Comparison of ENCODE assay signal across 25 mouse cellular contexts in genomic region chr15:38143495-38143894, GRCm38 (mm10).
A peak's percentile ranks its signal among the peaks of the same experiment; 100 is the strongest.
DNase-seq lines count a peak whose midpoint lies in the region; ATAC-seq and TF ChIP-seq lines count a peak whose summit lies in the region.
"Had no signal": no experiment of that assay in that cellular context is flagged by ENCODE, and none has a peak within 500 bp of the region (broad histone marks: within the 10 kb centered on the region; RNA-seq: fewer than 3 reads in every experiment).

No protein-coding gene starts in this region.

- no peak overlapping the region for H3K4me3 ChIP-seq in heart, embryonic 10.5 days
- no peak overlapping the region for H3K4me3 ChIP-seq in liver, embryonic 14.5 days (ENCODE audit: insufficient read depth in 1 of 2, low read depth in 2 of 2, low read length in 2 of 2)
- H3K4me3 ChIP-seq: embryonic facial prominence, embryonic 15.5 days; forebrain, embryonic 13.5 days; heart, adult 2 months; heart, embryonic 15.5 days; limb, embryonic 12.5 days; midbrain, embryonic 12.5 days; neural tube, embryonic 15.5 days had no signal

- WGBS in heart, embryonic 10.5 days, result 74% methylated on average over 2 of the region's 2 CpGs
- WGBS in liver, embryonic 14.5 days (ENCODE audit: insufficient replicate concordance), result 33% methylated on average over 2 of the region's 2 CpGs

- peak; percentile 75 for DNase-seq in heart, adult 11 months
- no peak for DNase-seq in heart, embryonic 10.5 days (ENCODE audit: low spot score)
- peak; percentile 61 for DNase-seq in ZHBTc4 (ENCODE audit: low read depth, low spot score)
- DNase-seq in liver, embryonic 14.5 days (ENCODE audit: low read depth in 3 of 3, low spot score in 3 of 3), result peak; percentile 24 to 58 (median 49)
- no peak for DNase-seq in kidney, postnatal 10 days
- no peak for DNase-seq in adrenal gland, postnatal 4 days (ENCODE audit: low spot score in 2 of 2)
- no peak for DNase-seq in gastrocnemius, postnatal 10 days
- DNase-seq: adrenal gland, adult 2 months; cerebellum, adult 9-10 months; gastrocnemius, postnatal 14 days; heart, adult 2 months; heart, postnatal 36 days; kidney, adult 9 months; kidney, postnatal 36 days; lung, adult 2 months; lung, postnatal 14 days; thymus, postnatal 25 days had no signal

- no peaks in the 10 kb centered on the region for H3K27me3 ChIP-seq in heart, embryonic 10.5 days (ENCODE audit: insufficient read depth, poor library complexity, severe bottlenecking)
- H3K27me3 ChIP-seq in liver, embryonic 14.5 days (ENCODE audit: control insufficient read depth, insufficient read depth, low read length), result no peaks in the 10 kb centered on the region
- H3K27me3 ChIP-seq: embryonic facial prominence, embryonic 15.5 days; forebrain, embryonic 13.5 days; heart, embryonic 15.5 days; limb, embryonic 12.5 days; midbrain, embryonic 12.5 days; neural tube, embryonic 15.5 days had no signal

- no peaks in the 10 kb centered on the region for H3K36me3 ChIP-seq in heart, embryonic 10.5 days
- H3K36me3 ChIP-seq in liver, embryonic 14.5 days (replicated peaks; ENCODE audit: control insufficient read depth, insufficient read depth, low read depth), result no peaks in the 10 kb centered on the region
- H3K36me3 ChIP-seq: embryonic facial prominence, embryonic 15.5 days; heart, embryonic 15.5 days; limb, embryonic 12.5 days; midbrain, embryonic 12.5 days; neural tube, embryonic 15.5 days had no signal

- no peaks in the 10 kb centered on the region for H3K9me3 ChIP-seq in heart, embryonic 10.5 days
- H3K9me3 ChIP-seq in liver, embryonic 14.5 days (ENCODE audit: control insufficient read depth, low read length), result no peaks in the 10 kb centered on the region
- H3K9me3 ChIP-seq: embryonic facial prominence, embryonic 15.5 days; heart, embryonic 15.5 days; neural tube, embryonic 15.5 days had no signal

- TF ChIP-seq CTCF in liver, embryonic 14.5 days (IDR thresholded peaks at IDR 0.05; ENCODE audit: low read depth), result no peak

- peak; percentile 81 for ATAC-seq in erythroid progenitor cell, adult 5-6 weeks (replicated peaks; ENCODE audit: low FRiP score, poor library complexity, severe bottlenecking)
- ATAC-seq in liver, embryonic 14.5 days (ENCODE audit: insufficient read depth), result peak; percentile 95
- ATAC-seq: forebrain, embryonic 13.5 days had no signal

- H3K9ac ChIP-seq in liver, embryonic 14.5 days (replicated peaks), result no peak overlapping the region
- H3K9ac ChIP-seq: embryonic facial prominence, embryonic 15.5 days; forebrain, embryonic 13.5 days; heart, embryonic 15.5 days; hindbrain, embryonic 14.5 days; limb, embryonic 12.5 days; midbrain, embryonic 12.5 days; neural tube, embryonic 15.5 days had no signal

- H3K27ac ChIP-seq in heart, embryonic 10.5 days, result no peak overlapping the region
- peak overlapping the region; percentile 63 for H3K27ac ChIP-seq in liver, embryonic 14.5 days
- H3K27ac ChIP-seq: embryonic facial prominence, embryonic 15.5 days; forebrain, embryonic 13.5 days; heart, adult 2 months; heart, embryonic 15.5 days; hindbrain, embryonic 14.5 days; limb, embryonic 12.5 days; midbrain, embryonic 12.5 days; neural tube, embryonic 15.5 days had no signal

- H3K4me1 ChIP-seq in heart, embryonic 10.5 days, result no peaks in the 10 kb centered on the region
- peaks cover 14 to 25% of the 10 kb centered on the region in 2 experiments for H3K4me1 ChIP-seq in liver, embryonic 14.5 days (replicated peaks; ENCODE audit: control insufficient read depth in 2 of 2, insufficient read depth in 2 of 2, low read length in 1 of 2)
- H3K4me1 ChIP-seq: embryonic facial prominence, embryonic 15.5 days; forebrain, embryonic 13.5 days; heart, embryonic 15.5 days; limb, embryonic 12.5 days; midbrain, embryonic 12.5 days; neural tube, embryonic 15.5 days had no signal

- TF ChIP-seq EP300 in liver, embryonic 14.5 days (IDR thresholded peaks at IDR 0.05; ENCODE audit: low read depth), result no peak

- peak overlapping the region; percentile 44 for H3K4me2 ChIP-seq in liver, embryonic 14.5 days (ENCODE audit: low read depth)
- H3K4me2 ChIP-seq: embryonic facial prominence, embryonic 15.5 days; forebrain, embryonic 13.5 days; heart, embryonic 15.5 days; hindbrain, embryonic 14.5 days; limb, embryonic 12.5 days; midbrain, embryonic 12.5 days; neural tube, embryonic 15.5 days had no signal

Comparison
In these comparisons a context has a peak if more than half of its experiments do, and no peak if none do; other contexts are left out.
1. DNase-seq: peak in heart, adult 11 months (single experiment), ZHBTc4 (single experiment) and liver, embryonic 14.5 days (3 of 3); none in heart, embryonic 10.5 days (single experiment), kidney, postnatal 10 days (single experiment), adrenal gland, postnatal 4 days (0 of 2) and gastrocnemius, postnatal 10 days (single experiment).